Mouse (Mus musculus) cerebellum, postnatal 4 days (tissue): ENCODE data around the gene Schip1.

Source experiments
- DNase-seq, 2 experiments: peaks; one replicate each; pipeline ENCODE4 v3.0.0; 2022; ENCODE audit warnings: low spot score in 2 of 2, mixed read lengths in 1 of 2

Gene Schip1

DNA sequence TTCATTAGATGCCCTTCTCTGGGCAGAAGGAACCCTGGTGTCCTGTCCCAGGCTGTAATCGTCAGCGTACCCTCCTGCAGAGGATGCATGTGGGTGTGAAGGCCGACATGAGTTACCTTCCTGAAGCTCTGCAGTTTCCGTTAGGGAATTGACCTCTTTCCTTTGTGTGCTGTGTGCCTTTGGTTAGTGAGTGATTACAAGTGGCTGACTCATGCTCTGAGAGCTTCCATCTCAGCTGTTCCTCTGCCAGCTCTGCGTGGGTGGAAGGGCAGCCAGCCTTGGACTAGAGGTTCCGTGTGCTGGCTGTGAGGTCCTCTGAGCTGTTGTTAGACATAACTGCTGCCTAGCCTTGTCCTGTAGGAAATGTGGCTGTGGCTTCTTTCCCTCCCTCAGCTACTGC lies 444.0 kb downstream of the Schip1 start:
- no peak for DNase-seq

DNA sequence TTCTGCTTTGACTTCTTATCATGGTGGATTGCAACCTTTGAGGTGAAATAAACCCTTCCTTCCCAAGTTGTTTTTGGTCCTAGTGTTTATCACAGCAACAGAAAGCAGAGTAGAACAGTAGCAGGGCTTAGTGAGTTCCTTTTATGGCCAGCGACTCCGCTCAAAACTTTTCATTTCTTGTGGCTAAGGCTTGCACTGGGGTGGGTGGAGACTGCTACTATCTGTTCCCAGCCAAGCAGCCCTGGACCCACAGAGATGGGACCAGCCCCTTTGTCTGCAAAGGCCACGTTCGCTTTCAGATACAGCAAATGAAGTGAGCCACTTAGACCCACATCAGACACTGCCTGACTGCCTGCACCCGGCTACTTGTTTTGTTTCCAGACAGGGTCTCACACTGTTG lies 446.3 kb downstream of the Schip1 start:
- no peak for DNase-seq

DNA sequence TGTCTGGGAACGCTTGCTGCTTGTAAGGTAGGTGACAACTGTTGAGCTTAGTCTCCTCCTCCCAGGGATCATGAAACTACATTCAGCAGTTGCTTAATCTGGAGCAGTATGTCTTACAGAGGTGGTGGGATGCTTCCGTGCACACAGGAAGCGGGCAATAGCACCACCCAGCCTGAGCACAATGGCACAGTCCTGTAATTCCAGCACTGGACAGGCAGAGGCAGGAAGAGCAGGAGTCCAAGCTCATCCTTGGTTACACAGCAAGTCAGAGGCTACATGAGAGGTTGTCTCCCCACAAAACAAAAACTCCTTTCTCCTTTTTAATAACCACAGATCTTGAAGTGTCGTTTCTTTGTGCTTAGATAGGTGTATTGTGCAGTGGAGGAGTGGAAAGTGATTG lies 447.1 kb downstream of the Schip1 start:
- no peak for DNase-seq

DNA sequence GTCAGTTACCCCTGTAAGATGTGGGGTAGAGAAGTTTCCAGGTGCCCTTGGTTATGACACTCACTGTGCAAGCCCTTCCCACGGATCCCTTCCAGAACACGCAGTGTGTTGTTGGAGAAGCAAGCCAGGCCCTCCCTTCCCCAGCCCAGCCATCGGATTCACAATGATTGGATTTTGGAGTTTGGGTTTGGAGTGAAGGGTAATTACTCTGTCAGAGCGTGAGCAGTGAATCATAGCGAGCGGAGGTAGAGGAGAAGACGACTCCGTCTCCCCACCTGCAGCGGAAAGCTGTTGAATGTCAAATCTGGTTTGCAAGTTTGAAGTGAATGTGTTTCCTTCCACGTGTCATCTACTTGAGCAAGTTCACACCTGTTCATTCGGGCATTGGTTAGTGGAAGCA lies 447.7 kb downstream of the Schip1 start:
- no peak for DNase-seq

DNA sequence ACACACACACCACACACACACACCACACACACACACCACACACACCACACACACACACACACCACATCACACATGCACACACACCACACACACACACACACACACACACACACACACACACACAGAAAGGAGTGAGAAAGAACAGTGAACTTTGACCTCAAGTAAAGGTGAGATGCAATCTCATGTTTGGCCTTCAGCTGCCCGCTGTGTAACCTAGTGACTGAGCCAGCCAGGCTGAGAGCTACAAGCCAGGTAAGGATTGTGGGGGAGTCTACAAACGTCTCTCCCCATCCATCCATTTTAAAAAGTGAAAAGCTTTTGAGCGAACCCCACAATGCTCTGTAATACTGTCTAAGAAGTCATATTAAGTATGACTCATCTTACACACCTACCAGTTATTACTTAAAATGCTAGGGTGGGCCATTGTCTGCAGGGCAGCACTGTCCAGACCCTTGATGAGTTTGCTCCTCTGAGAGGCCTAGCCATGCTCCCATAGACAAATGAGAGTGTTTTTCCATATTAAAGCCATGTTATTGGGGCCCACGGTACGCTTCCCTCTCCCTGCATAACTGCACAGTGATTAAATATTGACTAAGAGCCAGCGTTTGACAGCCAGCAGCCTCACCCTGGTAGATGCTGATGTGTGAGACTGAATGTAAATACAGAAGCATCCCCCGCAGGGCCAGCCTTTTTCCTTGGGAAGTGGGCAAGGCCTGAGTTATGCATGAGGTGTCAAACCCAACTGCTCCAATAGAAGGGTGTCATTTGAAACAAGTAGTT lies 448.9 kb downstream of the Schip1 start:
- DNase-seq = no peak

DNA sequence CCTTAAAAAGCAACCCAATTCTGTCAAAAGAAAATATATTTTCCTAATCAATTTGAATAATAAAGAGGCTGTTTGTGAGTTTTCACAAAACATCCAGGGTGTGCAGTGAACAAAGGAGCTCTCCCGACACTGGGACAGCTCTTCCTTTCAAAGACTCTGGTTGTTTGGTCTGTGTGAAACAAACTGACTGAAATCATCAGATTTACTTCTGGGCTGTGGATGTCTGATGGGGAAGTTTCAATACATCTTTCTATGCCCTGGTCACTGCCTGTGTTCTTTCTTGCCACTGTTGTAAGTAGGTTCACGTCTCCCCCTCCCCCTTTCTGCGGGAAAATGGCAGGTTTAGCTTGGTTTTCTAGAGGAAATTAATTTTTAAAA lies 449.5 kb downstream of the Schip1 start:
- DNase-seq = no peak

DNA sequence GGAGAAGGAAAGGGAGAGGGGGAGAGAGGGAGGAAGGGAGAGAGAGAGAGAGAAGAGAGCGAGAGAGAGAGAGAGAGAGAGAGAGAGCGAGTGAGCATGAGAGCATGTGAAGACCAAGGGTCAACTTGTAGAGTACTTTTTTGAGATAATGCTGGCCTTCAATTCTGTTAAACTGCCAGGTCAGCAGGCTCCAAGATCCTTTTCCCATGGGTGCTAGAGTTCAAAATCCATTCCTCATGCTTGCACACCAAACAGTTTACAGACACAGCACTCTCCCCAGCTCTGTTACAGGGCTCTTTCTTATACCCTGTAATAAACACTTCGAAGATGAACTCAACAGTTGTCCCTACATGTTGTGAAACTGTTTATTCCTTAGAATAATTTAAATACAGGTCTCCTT lies 450.1 kb downstream of the Schip1 start:
- DNase-seq = no peak

DNA sequence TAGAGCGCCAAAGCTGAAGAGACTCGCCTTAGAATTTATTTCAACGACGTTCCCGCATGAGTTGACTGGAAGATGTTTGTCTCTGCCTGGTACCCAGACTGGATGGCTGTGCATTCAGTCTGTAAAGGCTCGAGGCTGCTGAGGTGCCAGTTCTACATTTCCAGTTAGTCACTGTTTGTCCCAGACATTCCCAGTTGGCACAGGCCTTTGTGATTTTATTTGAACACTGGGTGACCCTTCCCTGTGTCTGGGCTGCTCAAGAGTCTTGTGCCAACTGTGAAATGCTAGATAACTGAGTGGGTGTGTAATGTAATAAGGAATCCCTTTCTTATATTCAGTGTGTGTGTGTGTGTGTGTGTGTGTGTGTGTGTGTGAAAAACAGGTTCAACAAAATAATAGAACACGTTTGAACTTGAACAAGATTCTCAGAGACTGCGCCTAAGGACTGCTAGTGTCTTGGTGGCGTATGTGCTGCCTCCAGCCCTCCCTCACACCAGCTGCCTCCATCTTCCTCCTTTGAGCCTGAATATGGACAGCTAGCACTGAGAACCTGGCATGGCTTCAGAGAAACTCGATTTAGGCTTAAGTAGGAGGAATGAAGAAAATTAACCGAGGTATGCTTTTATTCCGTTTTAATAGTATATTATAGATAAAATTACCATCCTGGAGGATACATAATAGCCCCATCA lies 451.9 kb downstream of the Schip1 start:
- no peak for DNase-seq

DNA sequence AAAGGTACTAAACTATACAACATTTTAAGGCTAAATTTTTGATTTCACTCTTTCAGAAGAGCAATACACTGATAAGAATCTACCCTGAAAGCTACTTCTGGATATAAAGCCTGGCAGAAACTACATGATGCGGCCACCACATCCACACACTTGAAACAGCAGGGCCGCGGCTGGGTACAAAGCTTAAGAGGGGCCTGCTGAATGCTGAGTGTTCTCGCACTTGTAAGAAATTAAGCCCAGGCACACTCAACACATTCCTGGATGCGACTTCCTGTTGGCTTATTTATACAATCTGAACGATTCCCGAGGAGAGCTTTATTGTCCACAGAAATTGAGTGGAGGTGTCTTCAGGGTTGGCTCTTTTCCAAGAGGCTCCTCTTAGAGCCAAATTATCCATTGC lies 452.6 kb downstream of the Schip1 start:
- DNase-seq = no peak

DNA sequence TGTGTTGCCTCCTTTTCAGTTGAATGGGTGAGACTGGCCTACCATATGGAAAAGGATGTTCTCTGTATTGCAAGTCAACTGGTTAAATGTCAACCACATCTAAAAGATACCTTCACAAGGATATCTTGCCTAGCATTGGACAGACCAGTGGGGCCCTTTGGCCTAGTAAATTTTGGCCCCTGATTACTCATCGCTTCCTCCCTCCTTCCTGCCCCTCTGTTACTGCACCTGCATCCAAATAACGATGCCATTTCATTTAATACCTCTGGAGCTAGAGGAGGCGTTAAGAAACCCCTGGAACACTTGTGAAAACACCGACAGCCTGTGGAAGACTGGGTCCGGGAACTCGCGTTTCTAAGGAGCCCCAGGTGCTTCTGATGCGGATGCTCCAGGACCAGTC lies 453.4 kb downstream of the Schip1 start:
- no peak for DNase-seq

DNA sequence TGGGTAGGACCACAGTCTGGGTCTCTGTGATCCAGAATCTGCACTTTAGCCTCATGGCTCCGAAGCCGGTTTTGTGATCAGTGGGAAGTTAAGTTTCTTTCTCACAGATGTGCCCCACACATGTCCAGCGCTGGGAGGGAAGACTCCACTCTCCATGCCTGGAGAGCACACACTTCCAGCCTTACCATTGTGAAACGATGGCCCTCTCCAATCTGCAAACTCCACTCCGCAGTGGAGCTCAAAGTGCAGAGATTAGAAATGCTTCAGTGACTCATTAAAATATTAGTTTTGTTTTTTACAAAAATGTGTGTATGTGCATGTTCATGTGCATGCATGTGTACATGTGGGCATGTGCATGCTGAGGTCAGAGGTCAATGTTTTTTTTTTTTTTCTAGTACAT lies 454.0 kb downstream of the Schip1 start:
- DNase-seq = no peak

DNA sequence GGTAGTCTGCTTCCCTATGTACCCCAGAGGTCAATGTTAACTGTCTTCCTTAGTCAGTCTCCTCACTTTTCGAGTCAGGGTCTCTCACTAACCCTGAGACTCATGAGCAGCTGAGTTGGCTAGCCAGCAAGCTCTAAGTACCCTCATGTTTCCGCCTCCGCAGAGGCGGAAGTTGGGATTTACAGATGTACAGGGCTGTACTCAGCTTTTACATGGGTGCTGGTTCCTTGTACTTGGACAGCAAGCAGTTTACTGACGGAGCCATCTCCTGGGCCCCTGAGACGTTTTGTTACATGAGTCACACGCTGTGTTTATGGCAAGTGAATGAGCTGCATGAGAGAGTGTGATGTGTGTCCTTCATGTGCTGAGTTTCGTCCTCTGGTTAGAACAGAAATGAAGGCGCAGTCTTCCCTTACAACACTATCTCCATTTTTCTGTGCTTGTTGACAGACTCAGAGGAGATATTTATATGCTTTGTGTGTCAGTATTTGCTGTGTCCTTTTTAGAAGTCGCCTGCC lies 460.8 kb downstream of the Schip1 start:
- no peak for DNase-seq

DNA sequence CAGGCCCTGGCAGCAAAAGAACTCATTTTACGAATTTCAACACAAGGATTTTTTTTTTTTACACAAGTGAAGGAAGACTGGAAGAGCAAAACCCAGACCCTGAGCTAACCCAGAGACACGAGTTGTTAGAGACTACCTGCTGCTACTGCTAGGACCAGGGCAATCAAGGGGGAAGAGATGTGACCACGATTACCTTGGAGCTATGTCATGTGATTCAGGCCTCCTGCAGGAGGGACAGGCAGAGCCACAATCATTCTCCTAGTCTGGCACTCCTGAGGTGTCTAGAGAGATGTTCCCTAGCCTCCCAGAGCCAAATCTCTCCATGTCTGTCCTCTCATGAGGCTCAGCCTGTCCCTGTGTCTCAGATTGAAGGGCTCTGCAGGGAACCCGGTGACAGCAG lies 461.8 kb downstream of the Schip1 start:
- no peak for DNase-seq

DNA sequence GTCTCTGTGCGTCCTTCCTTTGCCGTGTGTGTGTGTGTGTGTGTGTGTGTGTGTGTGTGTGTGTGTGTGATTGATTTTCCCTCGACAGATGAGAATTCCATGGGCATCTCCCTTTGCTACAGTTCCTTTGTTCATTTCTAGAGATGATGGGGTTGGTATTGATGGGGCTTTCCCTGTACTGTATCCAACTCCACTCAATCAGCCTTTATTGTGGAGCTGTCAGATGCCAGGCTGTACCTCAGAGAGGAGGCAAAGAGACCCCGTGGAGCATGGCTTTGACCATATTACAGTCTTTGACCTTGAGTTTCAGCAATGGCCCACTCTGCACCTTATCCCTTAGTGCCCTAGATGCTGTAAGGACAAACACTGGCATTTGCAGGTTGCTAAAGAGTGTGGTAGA lies 462.6 kb downstream of the Schip1 start:
- no peak for DNase-seq

DNA sequence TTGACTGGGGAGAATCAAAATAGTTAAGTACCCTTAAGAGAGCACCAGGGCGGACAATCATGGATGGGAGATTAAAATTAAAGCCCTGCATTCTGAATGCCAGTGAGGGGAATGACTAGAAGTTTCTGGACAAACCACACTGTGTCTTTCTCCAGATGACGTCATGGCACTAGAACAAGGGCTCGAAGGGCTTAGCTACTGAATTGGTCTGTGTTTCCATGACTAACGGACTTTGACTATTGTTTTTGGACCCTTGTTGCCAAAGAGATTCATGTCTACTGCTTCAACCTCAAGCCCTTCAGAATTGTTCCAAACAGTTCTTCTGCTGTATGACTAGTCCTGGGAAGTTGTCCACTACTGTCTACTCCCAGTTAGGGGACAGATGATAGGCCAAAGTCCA lies 467.3 kb downstream of the Schip1 start:
- no peak for DNase-seq

DNA sequence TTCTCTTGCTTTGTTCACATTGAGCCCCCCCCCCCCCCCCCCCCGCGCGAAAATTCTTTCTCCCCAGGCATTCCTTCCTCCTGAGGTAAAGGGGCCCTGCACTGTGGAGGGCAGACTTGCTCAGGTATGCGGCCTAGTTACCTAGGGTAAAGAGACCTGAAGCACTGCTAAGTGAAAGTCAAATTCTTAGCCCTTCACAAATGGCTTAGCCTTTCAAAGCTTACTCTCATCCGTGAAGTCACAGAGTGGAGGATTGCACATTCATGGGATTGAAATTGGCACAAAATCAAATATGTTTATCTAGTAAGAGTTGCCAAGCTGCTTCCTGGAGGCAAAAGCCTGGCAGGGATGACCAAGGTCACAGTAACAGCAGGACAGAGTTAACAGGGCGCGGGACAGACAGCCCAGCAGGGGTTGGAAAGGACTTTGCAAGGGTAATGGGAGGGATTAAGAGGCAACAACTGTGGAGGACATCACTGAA lies 470.0 kb downstream of the Schip1 start:
- DNase-seq = no peak

DNA sequence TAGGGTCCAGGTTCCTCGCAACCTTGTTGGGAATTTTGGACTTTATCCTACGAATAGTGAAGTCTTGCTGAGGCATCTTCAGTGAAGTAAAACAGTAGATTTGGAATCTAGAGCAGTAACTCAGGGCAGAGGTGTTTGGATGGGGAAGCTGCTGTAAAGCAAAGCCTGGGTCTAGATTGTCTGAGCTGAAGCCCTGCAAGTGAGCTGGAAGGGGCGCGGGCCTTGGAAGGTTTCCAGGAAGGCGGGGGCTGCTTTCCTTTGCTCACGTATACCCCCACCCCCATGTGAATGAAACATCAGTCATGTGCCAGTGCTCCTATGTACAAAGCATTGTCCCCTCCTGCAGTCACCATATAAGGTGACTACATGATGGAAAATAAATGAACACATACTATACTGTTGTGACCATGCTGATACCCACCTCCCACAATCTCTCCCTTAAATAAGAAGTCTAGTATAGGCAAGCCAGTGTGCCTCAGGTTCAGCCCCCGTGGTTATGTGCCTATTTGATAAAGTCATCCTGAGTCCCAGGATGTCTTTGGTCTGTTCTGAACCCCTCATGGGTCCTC lies 470.6 kb downstream of the Schip1 start:
- no peak for DNase-seq

DNA sequence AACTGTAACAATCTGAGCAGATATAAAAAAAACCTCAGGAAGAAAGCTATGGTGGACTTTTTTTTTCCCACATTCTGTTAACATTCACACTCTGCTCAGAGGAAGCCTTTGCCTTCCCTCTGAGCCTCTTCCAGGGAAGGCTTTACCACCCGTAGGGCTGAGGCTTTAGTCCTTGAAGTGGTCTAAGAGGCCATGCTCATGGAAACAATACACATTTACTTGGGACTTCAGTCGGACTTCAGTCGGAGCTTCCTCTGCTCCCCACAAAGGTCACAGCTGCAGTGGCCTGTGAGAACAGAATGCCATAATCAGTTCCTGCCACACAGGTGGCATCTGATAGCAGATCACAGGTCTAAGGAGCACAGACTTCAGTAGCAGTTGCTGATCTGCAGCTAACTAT lies 471.5 kb downstream of the Schip1 start:
- DNase-seq = no peak

DNA sequence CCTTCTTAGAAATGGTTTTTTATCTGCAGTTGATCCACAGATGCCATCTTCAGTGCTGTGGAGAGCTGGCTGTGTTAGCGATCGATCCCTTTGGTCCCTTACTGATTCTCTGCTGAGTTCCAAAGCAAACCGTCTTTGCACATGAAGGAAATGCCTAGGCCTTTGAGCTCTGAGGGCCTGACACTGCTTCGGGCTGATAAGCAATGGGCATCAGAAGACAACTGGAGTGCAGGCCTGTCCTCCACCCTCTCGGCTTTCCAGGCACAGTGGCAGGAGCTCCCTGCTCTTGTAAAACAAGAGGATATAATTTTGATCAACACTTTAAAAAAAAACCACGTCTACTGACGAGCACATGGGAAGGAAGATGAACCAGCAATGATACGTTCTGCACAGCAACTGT lies 477.1 kb downstream of the Schip1 start:
- no peak for DNase-seq

DNA sequence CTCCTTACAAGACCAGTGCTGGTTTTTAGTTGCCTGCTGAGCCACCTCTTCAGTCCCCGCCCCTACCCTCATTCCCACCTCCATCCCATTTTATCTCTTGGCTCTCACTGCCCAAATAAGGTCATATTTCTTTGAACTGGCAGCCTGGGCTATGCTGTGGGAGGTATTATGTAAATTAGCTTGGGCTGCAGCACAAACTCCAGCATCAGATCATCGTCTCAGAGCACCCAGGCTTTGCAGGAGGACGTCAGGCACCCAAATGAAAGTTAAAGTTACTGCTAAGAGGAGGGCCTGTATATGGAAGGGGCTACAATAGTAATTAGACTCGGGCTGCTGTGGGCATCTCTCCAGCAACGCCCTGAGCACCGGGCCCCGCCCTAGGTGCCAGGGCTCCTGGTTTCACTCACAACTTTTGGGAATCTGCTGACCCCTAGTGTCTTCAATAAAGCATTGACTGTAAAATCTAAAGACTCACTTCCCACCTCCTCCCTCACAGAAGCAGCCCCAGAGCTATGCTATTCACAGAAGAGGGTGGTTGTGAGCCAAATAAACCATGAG lies 478.4 kb downstream of the Schip1 start:
- peak in 1 of 2 experiments; percentile 58 for DNase-seq

DNA sequence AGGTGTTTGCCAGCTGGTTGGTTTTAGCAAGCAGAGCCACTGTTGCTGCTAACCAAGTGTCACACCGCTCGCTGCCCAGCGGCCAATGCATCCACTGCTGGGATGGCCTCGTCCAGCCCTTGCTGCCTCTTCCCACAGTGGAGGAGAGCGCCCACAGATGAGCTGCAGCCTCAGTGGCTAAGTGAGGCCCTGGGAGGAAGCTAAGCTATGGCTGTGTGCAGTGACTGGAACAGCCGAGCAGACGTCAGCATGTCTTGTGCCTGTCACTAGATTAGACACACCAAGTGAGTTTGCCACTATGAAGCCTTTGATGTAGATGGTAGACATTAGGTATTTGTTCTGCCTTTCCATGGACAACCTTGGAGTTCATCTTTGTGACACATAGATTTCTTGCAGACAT lies 480.2 kb downstream of the Schip1 start:
- no peak for DNase-seq

DNA sequence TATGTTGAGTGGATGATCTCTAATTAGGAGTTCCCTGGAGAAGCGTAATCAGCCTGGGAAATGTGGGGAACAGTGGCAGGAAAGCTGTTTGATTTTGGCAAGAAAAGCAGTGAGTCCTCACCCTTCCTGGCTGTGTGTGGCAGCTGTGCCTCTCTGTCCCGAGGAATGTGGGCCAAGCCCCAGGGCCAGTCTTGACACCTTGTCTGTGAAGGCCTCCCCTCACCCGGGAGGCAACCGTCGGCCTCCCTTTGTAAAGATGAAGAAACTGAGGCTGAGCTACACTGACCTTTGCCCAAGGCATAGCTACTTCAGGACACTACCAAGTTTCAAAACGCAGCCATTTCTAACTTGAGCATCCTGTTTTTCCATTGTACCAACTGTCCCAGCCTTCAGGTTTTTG lies 481.3 kb downstream of the Schip1 start:
- DNase-seq = no peak
